Mouse (Mus musculus): ENCODE data around the gene Ptpn21. TPM values are rescaled to one million over a fixed set of nuclear protein-coding genes. Genes with fewer than 3 reads are reported as not detected.

Ptpn21 gene
- 1.8 and 2.2 TPM in 2 replicates for total RNA-seq (2023)

DNA sequence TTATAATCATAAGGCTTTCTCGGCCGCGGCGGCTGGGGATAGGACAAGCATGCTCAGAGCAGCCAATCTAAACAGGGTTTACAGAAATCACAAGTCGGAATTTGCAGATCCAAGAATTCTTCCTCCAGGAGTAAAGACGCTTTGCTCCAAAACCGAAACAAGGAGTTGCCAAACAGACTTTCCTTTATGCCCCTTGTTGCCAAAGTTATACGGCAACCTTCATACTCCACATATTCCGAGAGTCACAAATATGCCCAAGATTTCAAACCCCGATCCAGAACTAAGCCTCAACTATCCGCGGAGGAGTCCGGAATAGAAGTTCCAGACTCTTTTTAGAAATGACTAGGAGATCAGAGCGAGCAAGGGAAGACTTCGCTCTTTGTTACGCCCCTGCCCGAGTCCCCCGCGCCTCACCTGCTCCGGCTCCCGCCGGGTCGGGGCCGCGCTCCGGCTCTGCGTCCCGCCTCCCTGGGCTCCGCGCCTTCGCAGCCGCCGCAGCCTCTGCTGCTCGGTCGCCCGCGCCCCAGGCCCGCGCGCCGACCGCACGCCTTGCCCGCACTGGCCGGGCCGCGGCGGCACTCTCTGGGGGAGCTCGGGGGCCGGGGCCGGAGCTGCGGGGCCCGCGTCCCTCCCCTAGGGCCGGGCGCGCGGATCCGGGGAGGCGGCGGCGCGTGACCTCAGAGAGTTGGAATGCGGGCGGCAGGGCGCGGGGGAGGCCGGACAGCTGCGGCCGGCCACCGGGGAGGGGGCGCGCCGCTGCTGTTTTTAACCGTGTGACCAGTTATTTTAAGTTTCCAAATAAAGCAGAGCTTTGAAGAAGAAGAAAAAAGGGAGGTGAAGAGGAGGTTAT lies at the start of gene Ptpn21:
Gene Ptpn21 (minus strand): TSS at position 455 of the 850 bp plus-strand sequence.

DNA sequence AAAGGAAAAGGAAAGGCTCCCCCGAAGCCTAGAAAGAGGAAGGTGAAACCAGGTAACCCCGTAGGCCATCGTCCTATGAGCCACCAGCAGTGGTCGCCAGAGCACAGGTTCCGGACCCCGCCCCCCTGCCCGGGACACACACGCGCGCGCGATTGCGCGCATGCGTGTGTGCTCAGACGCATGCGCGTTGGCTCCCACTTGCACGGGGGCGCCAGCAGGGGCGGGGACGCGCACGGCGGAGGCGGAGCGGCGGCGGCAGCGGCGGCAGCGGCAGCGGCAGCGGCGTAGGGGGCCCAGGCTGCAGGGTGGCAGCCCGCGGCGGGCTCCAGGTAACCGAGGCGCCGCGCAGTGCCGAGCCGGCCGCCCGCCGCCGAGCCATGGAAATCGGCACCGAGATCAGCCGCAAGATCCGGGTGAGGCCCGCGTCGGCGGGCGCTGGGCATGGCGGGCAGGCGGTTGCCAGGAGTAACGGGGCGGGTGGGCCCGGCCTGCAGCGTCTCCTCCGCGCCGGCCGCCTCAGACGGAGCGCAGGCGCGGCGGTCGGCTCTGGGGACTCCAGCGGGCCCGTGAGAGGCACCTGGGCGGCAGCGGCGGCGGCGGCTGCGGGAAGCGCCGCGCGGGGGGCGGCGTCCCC lies 9.7 kb upstream of the Ptpn21 start, which contains the start of gene Zc3h14:
Gene Zc3h14 (plus strand): TSS at position 219 of the 634 bp plus-strand sequence.

DNA sequence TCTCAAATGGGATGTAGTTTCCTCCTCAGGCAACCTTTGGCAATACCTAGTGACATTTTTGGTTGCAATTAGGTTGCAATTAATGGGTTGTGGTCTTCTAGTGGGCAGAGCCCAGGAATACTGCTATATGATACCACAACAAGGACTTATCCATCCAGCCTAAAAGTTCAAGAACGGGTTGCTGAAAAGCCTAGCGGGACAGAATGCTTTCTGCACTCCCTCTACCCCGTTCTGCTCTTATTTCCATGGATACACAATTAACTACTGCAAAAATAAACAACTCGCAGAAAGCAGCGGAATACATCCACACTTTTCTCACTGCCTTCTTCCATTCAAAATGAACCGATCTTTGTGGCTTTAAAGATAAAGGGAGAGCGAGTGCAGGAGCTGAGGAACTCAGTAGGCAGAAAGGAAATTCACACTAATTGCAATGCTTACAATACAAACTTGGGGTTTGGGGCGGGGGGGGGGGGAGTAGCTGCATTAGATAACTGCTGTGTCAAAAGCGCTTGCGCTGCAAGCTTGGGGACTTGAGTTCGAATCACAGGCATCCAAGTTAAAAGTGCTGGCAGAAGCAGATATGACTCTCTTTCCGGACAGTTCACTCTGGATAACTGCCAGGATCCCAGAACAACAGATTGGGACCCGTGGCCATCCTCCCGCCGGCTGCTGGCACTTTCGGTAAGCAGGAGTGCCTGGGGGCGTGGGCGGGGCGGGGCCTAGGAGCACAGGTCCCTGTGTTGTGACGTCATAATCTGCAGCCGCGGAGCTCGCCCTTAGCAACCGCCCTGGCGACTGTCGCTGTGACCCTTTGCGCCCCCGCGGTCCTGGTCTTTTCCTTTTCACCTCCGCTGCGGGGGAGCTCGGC lies 109.6 kb downstream of the Ptpn21 start, which contains the start of gene Spata7:
Gene Spata7 (plus strand): TSS at position 766 of the 868 bp plus-strand sequence.

Other genes with a start within 250 kb of the Ptpn21 start
- not detected in 2 replicates for gene Kcnk10, start 159.1 kb downstream of the Ptpn21 start, total RNA-seq (2023)
- 6.0 and 10.2 TPM in 2 replicates for gene Spata7, start 109.2 kb downstream of the Ptpn21 start, total RNA-seq (2023)
- gene Zc3h14, start 9.6 kb upstream of the Ptpn21 start, total RNA-seq (2023), result 51.4 and 59.3 TPM in 2 replicates
- gene Eml5, start 164.1 kb upstream of the Ptpn21 start, total RNA-seq (2023), result 3.3 and 6.2 TPM in 2 replicates
- 0.91 and 1.1 TPM in 2 replicates for gene Ttc8, start 183.2 kb upstream of the Ptpn21 start, total RNA-seq (2023)